Mouse (Mus musculus) splenic B cell, adult 2 months (primary cell): ENCODE data around the gene G3bp2.

Experiments used
- DNase-seq: peaks from one replicate; pipeline ENCODE4 v3.0.0-alpha.2; 2011; ENCODE audit warnings: low read depth, low spot score
- H3K27me3 ChIP-seq: 2 replicates; pipeline ENCODE4 v1.6.1; 2012; ENCODE audit warnings: mild to moderate bottlenecking, low read length, moderate library complexity, mixed read lengths; ENCODE audit not compliant: control insufficient read depth, poor library complexity, insufficient read depth, severe bottlenecking
- H3K36me3 ChIP-seq: 2 replicates; pipeline ENCODE4 v1.6.1; 2012; ENCODE audit warnings: mild to moderate bottlenecking, low read length, moderate library complexity, mixed read lengths; ENCODE audit not compliant: control insufficient read depth, poor library complexity, insufficient read depth, severe bottlenecking

G3bp2 gene

DNA sequence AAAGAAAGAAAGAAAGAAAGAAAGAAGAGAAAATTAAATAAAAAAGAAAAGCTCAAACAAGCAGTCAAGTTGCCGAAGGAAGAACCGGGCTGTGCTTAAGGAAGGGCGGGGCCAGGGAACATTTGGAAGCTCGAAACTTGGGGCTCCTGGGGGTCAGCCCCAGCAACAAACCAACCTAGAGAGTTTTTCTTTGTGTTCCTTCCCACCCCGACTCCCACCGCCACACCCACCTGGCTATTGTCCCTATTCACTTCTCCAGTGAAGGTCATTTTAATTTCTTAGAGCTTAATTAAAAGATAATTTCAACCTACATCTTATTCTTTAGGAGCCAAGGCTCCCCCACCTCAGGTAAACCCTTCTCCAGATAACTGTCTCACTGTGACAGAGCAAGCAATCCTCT, 28.7 kb upstream of the G3bp2 start:
- no peak for DNase-seq
- no peaks in the 10 kb centered on the region for H3K27me3 ChIP-seq
- no peaks in the 10 kb centered on the region for H3K36me3 ChIP-seq

DNA sequence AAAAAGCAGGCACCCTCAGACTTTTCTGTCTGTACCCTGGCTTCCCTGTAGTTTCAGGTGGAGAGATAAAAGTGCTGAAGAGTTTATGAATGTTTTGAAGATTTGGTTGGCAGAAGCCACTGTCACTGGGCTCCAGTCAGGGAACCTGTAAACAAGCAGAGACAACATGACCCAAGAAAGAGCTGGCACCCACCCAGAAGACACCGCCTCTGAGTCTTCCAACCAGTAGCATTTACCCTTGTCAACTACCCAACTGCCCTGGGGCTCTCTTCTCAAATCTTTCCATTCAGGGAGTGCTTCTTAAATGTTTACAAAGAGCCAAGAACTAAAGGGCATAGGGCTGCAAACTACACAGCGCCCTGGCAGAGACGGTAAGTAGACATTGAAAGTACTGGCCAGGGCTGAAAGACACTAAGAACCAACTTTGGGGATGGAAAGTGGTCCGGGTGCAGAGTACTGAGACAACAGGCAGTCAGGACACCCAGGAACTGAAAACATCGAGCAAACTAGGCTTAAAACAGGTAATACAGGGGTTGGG, 27.4 kb upstream of the G3bp2 start:
- no peak for DNase-seq
- H3K27me3 ChIP-seq: no peaks in the 10 kb centered on the region
- H3K36me3 ChIP-seq: no peaks in the 10 kb centered on the region

DNA sequence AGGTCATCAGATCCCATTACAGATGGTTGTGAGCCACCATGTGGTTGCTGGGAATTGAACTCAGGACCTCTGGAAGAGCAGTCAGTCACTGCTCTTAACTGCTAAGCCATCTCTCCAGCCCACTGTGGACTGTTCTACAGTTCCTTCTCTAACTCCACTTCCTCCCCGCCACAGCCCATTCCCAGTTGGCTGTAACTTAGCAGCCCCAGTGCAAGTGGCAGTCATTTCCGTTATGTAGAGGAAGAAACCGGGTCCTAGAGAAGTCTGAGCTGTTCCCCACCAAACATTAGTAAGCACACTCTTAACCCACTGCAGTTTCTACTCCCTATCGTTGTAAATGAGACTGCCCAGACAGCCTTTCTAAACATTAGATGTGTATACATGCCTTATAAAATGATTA, 23.8 kb upstream of the G3bp2 start:
- no peak for DNase-seq
- Histone ChIP-seq H3K27me3 (no peaks in the 10 kb centered on the region), H3K36me3 (no peaks in the 10 kb centered on the region)

DNA sequence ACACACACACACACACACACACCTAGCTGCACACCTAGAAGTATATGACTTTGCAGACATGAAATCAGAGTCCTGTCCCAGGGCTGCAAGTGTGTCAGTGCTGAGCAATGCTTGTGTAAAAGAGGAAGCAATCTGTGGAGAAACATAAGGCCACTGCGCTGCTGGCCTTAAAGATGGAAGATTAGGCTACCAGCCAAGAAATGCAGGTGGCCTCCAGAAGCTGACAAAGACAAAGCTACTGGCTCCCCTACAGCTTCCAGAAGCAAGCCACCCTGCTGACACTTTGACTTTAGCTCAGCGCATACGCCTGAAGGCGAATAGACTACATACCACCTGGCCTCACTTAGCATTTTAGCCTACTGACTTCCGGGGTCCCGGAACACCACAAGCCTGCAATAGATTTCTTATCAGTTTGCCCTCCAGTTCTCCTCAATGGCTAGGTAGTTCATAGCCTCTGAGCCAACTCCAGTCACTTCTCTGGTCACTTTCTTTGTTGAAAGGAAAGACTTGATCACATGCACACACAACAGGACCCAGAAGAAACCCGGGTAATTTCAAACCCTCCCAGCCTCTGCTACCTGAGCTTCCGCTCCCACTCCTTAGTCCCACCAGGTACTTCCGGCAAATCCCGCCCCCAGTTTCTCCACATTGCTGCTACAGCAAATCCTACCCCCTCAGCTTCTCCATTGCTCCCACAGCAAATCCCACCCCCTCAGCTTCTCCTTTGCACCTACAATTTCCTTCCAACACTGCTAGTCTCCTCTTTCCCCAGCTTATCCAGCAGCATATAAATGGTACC, 23.0 kb upstream of the G3bp2 start:
- DNase-seq: peak; percentile 42

DNA sequence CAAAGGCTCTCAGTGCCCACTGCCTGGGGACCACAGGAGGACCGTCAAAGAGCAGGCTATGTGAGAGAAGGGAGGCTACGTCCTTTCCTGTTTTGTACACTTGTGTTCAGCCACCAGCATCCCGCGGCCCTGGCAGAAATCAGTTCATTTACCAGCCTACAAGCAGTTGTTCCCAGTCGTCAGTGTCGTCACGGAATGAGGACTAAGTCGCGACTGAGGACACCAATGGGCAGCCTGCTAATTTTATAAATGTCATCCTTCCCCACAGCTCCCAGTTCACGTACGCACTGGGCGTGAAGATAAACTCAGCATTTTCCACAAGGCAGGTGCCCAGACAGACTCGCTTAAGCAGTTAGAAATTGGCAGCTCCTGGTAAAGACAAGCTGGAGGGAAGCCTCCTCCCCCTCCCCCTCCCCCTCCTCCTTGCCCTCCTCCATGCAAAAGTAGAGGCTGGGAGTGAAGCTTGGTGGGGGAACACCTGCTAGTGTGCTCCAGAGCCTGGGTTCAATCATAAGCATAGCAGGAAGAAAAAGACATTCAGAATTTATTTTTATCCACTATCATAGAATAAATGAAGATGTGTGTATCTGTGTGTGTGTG, 20.4 kb upstream of the G3bp2 start:
- H3K27me3 ChIP-seq: no peaks in the 10 kb centered on the region
- H3K36me3 ChIP-seq: no peaks in the 10 kb centered on the region
- no peak for DNase-seq

More for the DNA sequence above, 23.0 kb upstream of the G3bp2 start:
- H3K36me3 ChIP-seq: no peaks in the 10 kb centered on the region
- no peaks in the 10 kb centered on the region for H3K27me3 ChIP-seq

DNA sequence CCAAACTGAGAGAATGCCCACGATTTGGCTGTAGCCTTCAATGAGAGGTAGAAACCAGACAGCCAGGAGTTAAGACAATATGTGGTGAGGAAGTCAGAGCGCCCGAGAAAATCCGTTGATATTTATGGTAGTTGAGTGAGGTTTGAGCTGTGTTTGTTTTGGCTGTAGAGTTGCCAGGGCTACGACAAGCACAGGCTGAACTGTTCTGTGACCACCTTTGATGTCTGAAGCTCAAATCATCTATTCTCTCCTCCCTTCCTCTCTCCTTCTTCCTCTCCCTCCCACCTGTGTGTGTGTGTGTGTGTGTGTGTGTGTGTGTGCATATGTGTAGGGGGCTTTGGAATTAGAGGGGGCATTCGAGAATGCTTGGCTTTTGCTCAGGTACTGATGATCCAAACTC, 19.5 kb upstream of the G3bp2 start:
- no peak for DNase-seq
- Histone ChIP-seq H3K36me3 (no peaks in the 10 kb centered on the region), H3K27me3 (no peaks in the 10 kb centered on the region)

DNA sequence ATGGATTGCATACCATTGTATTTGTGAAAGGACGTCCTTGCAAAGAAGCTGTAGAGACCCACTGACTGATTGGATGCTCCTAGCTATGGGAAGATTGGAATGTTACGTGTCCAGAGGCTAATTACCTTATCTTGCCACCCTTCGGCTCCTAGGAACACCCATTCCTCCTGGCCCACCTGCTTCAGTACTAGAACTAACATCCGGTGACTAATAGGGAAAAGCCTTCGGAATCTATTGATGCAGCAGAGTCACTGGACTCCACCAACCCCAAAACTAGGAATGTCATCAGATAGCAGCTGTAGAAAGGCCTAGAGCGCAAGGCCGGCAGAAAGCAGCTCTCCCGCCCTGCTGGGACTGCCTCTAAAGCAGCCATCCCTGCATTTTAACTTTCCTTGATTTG, 18.1 kb upstream of the G3bp2 start:
- Histone ChIP-seq H3K36me3 (no peaks in the 10 kb centered on the region), H3K27me3 (no peaks in the 10 kb centered on the region)
- DNase-seq: no peak

DNA sequence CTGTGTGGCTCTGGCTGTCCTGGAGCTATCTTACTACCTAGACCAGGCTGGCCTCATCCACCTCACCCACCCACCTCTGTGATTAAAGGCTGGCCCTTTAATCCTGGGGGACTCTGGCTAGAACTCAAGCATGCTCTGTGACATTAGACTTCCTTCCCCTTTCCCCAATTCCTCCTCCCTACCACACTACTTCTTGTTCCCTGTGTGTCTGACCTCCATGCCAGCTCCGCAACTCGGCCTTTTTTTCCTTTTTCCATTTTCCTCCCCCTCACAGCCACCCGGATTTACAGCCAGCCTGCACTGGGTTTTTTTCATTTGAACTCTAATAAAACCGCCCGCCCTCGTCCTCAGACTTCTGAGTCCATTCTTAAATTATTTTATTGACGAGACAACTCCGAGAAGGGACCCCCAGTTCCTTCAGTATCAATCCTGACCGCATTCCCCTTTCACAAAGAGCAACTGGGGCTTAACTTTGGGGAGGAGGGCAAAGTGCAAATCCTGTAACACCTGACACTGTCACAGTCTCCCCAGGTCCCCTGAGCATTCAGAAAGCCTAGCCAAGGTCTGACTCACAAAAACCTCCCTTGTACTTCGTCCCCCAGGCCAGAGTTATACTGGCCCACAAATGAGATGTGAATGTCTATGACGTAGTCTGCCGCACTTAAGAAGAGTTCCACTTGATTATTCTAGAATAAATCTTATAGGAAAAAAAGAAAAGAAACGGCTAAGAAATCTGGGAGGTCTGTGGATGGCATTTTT, 15.0 kb upstream of the G3bp2 start:
- no peak for DNase-seq
- Histone ChIP-seq H3K27me3 (no peaks in the 10 kb centered on the region), H3K36me3 (no peaks in the 10 kb centered on the region)

DNA sequence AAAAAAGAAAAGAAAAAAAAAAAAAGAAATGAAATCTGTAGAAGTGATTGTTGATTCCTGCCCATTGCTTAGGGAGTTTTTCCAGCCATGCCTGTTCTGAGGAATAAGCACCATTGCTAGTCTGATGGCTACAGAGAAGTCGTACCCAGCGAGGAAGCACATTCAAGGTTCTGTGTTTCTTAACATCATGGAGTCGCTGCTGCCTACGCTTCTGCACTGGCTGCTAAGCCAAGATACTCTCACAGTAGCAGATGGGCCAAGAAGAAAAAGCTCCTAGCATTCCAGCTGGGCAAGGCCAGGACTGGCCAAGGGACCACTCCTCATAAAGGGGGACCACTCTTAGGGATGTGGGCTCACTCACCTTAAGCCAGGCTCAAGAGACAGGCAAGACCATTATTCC, 14.3 kb upstream of the G3bp2 start:
- no peaks in the 10 kb centered on the region for H3K27me3 ChIP-seq
- no peak for DNase-seq
- H3K36me3 ChIP-seq: no peaks in the 10 kb centered on the region

DNA sequence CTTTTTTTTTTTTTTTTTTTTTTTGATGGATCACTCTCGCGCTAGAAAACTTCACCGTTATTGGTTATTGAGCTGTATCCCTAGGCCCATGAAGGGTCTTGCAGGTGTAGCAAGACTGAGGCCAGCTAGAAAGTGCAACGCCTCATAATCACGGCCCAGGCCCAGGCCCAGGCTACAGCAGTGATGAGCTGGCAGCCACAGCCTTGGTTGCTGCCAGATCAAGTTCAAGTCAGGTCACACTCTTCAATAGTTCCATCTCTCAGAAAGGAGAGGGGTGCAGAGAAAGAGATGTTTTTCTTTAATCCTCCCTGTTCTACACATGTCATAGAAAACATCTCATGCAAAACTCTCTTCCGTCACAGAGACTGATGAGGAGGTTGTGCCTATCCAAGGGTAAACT, 13.3 kb upstream of the G3bp2 start:
- no peaks in the 10 kb centered on the region for H3K27me3 ChIP-seq
- no peak for DNase-seq
- no peaks in the 10 kb centered on the region for H3K36me3 ChIP-seq

DNA sequence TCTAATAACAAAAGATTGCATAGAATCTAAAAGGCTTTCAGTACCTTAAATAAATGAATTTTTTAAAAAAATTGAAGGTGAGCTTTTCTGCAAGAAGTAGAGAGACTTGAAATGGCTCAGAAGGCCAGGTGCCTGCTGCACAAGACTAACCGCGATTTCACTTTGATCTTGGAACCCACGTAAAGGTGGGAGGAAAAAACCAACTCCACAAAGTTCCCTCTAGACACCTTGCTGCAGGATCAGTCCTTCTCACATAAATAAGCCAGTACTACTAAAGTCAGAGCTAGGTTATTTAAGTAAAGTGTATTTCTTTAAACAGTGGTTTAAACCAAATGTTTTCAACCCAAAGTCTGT, 10.5 kb upstream of the G3bp2 start:
- H3K27me3 ChIP-seq: no peaks in the 10 kb centered on the region
- no peaks in the 10 kb centered on the region for H3K36me3 ChIP-seq
- no peak for DNase-seq

DNA sequence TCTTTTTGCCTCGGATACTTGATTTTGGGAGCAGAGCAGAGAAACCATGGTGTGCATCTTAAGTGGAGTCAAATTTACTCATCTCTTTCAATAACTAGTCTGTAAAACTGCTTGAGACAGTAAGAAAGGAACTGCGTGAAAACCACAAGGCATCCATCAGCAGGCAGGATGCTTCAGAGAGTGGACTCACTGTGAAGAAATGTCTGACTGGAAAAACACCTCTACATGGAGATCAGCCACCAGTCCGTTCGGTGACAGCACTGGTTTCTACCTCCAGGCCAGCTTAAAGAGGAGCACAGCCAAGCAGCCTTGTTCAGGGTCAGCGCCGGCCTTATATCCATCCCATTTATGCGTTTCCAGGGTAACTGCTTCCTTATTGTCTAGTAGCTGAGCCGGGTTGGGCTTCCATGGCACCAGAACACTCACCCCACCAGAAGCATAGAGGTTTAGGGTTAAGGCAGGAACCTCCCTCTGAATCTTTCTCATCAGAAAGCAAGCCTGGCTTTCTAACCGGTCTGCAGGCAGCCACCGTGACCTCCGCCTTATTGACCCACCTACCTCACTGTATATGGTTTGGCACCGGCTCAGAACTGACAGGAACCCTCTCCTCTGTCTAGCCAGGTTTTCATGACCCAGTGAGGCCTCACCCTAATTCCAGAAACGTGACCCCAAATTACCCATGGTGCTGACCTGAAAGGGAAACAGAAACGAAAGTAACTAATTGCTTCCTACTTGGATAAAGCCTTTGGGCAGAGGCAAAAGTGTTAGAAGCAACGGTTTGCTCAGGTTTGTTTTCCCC, 9.9 kb upstream of the G3bp2 start:
- Histone ChIP-seq H3K27me3 (no peaks in the 10 kb centered on the region), H3K36me3 (no peaks in the 10 kb centered on the region)
- DNase-seq: peak; percentile 22

DNA sequence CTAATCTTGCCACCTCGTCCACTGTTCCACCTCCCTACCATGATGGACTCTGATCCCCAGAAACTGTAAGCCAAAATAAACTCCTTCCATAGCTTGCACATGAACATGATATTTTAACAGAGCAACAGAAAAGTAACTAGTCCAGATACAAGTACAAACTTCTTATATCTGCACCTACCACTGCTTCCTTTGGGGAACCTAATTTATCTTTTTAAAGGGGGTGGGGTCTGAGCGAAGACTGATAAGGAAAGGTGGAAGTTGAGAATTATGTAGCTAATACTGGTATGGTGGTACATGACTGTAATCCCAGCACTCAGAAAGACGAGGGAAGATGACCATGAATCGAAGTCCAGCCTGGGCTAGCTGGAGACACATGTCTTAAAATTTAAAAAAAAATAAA, 4.0 kb upstream of the G3bp2 start:
- H3K27me3 ChIP-seq: no peaks in the 10 kb centered on the region
- H3K36me3 ChIP-seq: no peaks in the 10 kb centered on the region
- no peak for DNase-seq

DNA sequence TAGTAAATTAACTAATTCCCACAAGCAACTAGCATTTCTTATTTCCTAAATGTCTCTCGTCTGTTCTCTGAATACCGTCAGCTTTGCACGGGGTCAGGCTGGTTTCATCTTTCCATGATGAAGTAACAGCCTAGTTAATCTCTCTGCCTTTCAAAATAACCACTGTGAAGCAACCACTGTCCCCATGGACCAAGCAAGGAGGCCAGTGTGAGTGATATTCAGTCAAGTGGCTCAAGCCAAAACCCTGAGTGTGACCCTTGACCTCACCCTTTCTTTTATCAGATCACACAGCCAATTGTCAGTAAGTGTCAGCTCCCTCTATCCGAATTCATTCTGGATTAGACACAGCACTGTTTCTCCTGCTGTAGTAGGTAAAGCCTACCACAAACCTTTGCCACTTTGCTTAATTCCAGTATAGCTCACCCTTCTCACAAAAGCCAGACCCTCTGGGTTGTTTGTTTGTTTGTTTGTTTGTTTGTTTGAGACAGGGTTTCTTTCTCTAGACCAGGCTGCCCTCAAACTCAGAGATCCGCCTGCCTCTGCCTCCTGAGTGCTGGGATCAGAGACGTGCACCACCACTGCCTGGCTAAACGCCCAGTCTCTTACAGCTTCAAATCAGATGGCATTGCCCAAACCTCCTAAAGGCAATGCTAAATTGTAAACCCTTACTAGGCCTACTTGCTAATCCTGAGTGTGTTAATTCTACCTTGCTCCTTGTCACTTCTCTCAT, 2.5 kb upstream of the G3bp2 start:
- DNase-seq: no peak
- no peaks in the 10 kb centered on the region for H3K36me3 ChIP-seq
- no peaks in the 10 kb centered on the region for H3K27me3 ChIP-seq
